8 mouse cellular contexts compared by ENCODE assay signal in the genomic region with DNA sequence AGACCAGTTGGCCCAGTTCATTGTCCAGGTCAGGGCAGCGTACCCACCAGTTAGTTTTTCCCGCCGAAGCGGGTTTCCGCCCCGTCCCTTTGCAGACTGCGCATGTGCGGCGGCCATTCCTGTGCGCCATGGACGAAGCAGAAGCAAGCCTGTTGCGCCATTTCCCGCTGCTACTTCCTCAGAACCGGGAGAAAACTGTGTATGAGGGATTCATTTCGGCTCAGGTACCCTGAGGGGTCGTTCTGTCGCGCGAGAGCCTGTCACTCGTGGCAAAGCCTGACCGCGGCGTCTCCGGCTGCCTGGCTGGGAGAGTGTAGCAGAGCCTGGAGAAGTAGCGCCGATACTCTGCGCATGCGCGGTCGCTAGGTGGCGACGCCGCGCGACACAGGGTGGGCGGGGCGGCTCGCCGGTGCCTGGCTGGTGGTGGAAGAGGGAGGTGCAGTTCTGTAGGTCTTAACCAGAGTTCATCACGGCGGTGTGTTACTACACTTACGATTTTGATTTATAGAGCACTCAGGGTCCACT. TPM values are rescaled to one million over a fixed set of nuclear protein-coding genes. Genes with fewer than 3 reads are reported as not detected.
DNase-seq lines count a peak whose midpoint lies in the region; ATAC-seq and TF ChIP-seq lines count a peak whose summit lies in the region.

No protein-coding gene starts in this region.

- H3K4me1 ChIP-seq in erythroblast, embryonic 14.5 days (ENCODE audit: control insufficient read depth): peaks cover 22% of the 10 kb centered on the region
- H3K4me1 ChIP-seq in heart, embryonic 11.5 days (ENCODE audit: control insufficient read depth, insufficient read depth, low read length): no peaks in the 10 kb centered on the region
- H3K4me1 ChIP-seq in kidney, embryonic 16.5 days (ENCODE audit: insufficient read depth, low read length): 0 out of 2 replicates have a peak, but pooled peaks cover 3% of the 10 kb centered on the region
- H3K4me1 ChIP-seq in liver, adult 2 months (ENCODE audit: control insufficient read depth, insufficient read depth, low read length): no peaks in the 10 kb centered on the region

- H3K36me3 ChIP-seq in C2C12 (ENCODE audit: control insufficient read depth, insufficient read depth) (no peaks in the 10 kb centered on the region), myocyte (ENCODE audit: control insufficient read depth, insufficient read depth) (no peaks in the 10 kb centered on the region)
- peaks cover 3% of the 10 kb centered on the region for H3K36me3 ChIP-seq in erythroblast, embryonic 14.5 days (ENCODE audit: control insufficient read depth)
- H3K36me3 ChIP-seq in heart, embryonic 11.5 days (ENCODE audit: control insufficient read depth, insufficient read depth, low read length): no peaks in the 10 kb centered on the region
- H3K36me3 ChIP-seq in kidney, embryonic 16.5 days (ENCODE audit: insufficient read depth, low read length): peaks cover 3% of the 10 kb centered on the region; the same call in 1 of the 2 replicates
- no peaks in the 10 kb centered on the region for H3K36me3 ChIP-seq in liver, adult 2 months (ENCODE audit: control insufficient read depth, insufficient read depth, low read length)
- no peaks in the 10 kb centered on the region for H3K36me3 ChIP-seq in splenic B cell, adult 2 months (ENCODE audit: control insufficient read depth, insufficient read depth, low read length, poor library complexity, severe bottlenecking)

- peak overlapping the region; percentile 88 for H3K27ac ChIP-seq in heart, embryonic 11.5 days (ENCODE audit: low read depth, low read length)
- peak overlapping the region; percentile 71 for H3K27ac ChIP-seq in kidney, embryonic 16.5 days (ENCODE audit: low read length)
- peak overlapping the region; percentile 92 for H3K27ac ChIP-seq in liver, adult 2 months (replicated peaks; ENCODE audit: insufficient read depth, low read depth, low read length)

- peak; percentile 32; the same call in 1 of the 2 replicates for TF ChIP-seq POLR2A in brain, embryonic 14.5 days (IDR thresholded peaks at IDR 0.05; ENCODE audit: borderline replicate concordance, extremely low read depth, insufficient read depth, insufficient read length, poor library complexity, severe bottlenecking)
- TF ChIP-seq POLR2A in liver, adult 2 months (IDR thresholded peaks at IDR 0.05; ENCODE audit: extremely low read depth, insufficient read depth, low read length): peak; percentile 49; the same call in 1 of the 2 replicates
- TF ChIP-seq POLR2A in myocyte (IDR thresholded peaks at IDR 0.05; ENCODE audit: insufficient read length, low read depth): peak; percentile 76

- WGBS in heart, embryonic 11.5 days (ENCODE audit: insufficient replicate concordance): under 1% methylated on average over 42 of the region's 42 CpGs
- WGBS in kidney, embryonic 16.5 days: under 1% methylated on average over 42 of the region's 42 CpGs
- WGBS in liver, adult 2 months: under 1% methylated on average over 42 of the region's 42 CpGs

- peak overlapping the region; percentile 90 for H3K9ac ChIP-seq in heart, embryonic 11.5 days (ENCODE audit: low read depth, low read length)
- peak overlapping the region; percentile 75 for H3K9ac ChIP-seq in kidney, embryonic 16.5 days (replicated peaks; ENCODE audit: low read length)
- peak overlapping the region; percentile 91 for H3K9ac ChIP-seq in liver, adult 2 months (ENCODE audit: low read depth, low read length)

- ATAC-seq in heart, embryonic 11.5 days (replicated peaks; ENCODE audit: insufficient number of reproducible peaks, low FRiP score, low TSS enrichment): peak; percentile 100
- ATAC-seq in kidney, embryonic 16.5 days (ENCODE audit: low FRiP score, low TSS enrichment): peak; percentile 100

- H3ac ChIP-seq in C2C12 (ENCODE audit: control insufficient read depth, insufficient read length, low read depth) (peak overlapping the region; percentile 76), myocyte (ENCODE audit: control insufficient read depth, insufficient read length) (peak overlapping the region; percentile 1)

- H3K27me3 ChIP-seq in C2C12 (ENCODE audit: control insufficient read depth, insufficient read depth, insufficient read length) (no peaks in the 10 kb centered on the region), myocyte (ENCODE audit: control insufficient read depth, insufficient read depth, insufficient read length) (no peaks in the 10 kb centered on the region)
- H3K27me3 ChIP-seq in erythroblast, embryonic 14.5 days (ENCODE audit: control insufficient read depth): peaks cover 3% of the 10 kb centered on the region
- H3K27me3 ChIP-seq in heart, embryonic 11.5 days (ENCODE audit: control insufficient read depth, insufficient read depth, low read length): no peaks in the 10 kb centered on the region
- H3K27me3 ChIP-seq in kidney, embryonic 16.5 days (ENCODE audit: insufficient read depth, low read length): no peaks in the 10 kb centered on the region
- H3K27me3 ChIP-seq in liver, adult 2 months (ENCODE audit: control insufficient read depth, insufficient read depth, low read length): no peaks in the 10 kb centered on the region
- no peaks in the 10 kb centered on the region for H3K27me3 ChIP-seq in splenic B cell, adult 2 months (ENCODE audit: control insufficient read depth, insufficient read depth, low read length, poor library complexity, severe bottlenecking)

- H3K79me3 ChIP-seq in C2C12 (ENCODE audit: low read depth): no peaks in the 10 kb centered on the region

- DNase-seq in brain, embryonic 14.5 days (ENCODE audit: low read depth): peak; percentile 97
- DNase-seq in liver, adult 2 months (ENCODE audit: extremely low read depth, low read depth, low spot score): peak; percentile 81
- peak; percentile 97 for DNase-seq in splenic B cell, adult 2 months (ENCODE audit: low read depth, low spot score)

- H3K4me3 ChIP-seq in C2C12 (ENCODE audit: insufficient read depth, poor library complexity, severe bottlenecking) (peak overlapping the region; percentile 41), myocyte (peak overlapping the region; percentile 45)
- H3K4me3 ChIP-seq in erythroblast, embryonic 14.5 days (replicated peaks): peak overlapping the region; percentile 95
- peak overlapping the region; percentile 69 for H3K4me3 ChIP-seq in heart, embryonic 11.5 days (ENCODE audit: low read depth, low read length)
- peak overlapping the region; percentile 57 for H3K4me3 ChIP-seq in kidney, embryonic 16.5 days (ENCODE audit: low read length)
- H3K4me3 ChIP-seq in liver, adult 2 months (ENCODE audit: insufficient read depth, low read depth, low read length): peak overlapping the region; percentile 84

- H3K79me2 ChIP-seq in C2C12 (ENCODE audit: control insufficient read depth, insufficient read depth) (no peaks in the 10 kb centered on the region), myocyte (ENCODE audit: control insufficient read depth, insufficient read depth) (no peaks in the 10 kb centered on the region)
- peaks cover 3% of the 10 kb centered on the region; the same call in 1 of the 2 replicates for H3K79me2 ChIP-seq in liver, adult 2 months (ENCODE audit: control insufficient read depth, insufficient read depth, low read length)

- H3K4me2 ChIP-seq in heart, embryonic 11.5 days: peak overlapping the region; percentile 71
- peak overlapping the region; percentile 71 for H3K4me2 ChIP-seq in kidney, embryonic 16.5 days (replicated peaks; ENCODE audit: low read depth, low read length)
- H3K4me2 ChIP-seq in myocyte (ENCODE audit: low read depth): peak overlapping the region; percentile 75

- no peaks in the 10 kb centered on the region for H3K9me3 ChIP-seq in erythroblast, embryonic 14.5 days (ENCODE audit: control insufficient read depth, low read length)
- H3K9me3 ChIP-seq in heart, embryonic 11.5 days (replicated peaks; ENCODE audit: control insufficient read depth, low read length): no peaks in the 10 kb centered on the region
- no peaks in the 10 kb centered on the region for H3K9me3 ChIP-seq in kidney, embryonic 16.5 days (ENCODE audit: low read length)

- TF ChIP-seq CTCF in C2C12 (IDR thresholded peaks at IDR 0.05; ENCODE audit: control insufficient read depth, insufficient read depth, insufficient read length): no peak
- peak; percentile 54 for TF ChIP-seq CTCF in brain, embryonic 14.5 days (IDR thresholded peaks at IDR 0.05; ENCODE audit: borderline replicate concordance, extremely low read depth, insufficient read depth, insufficient read length)
- TF ChIP-seq CTCF in liver, adult 2 months (IDR thresholded peaks at IDR 0.05; ENCODE audit: low read depth, low read length): peak; percentile 56

TF ChIP-seq in C2C12, 6 proteins besides CTCF, POLR2A, EP300 and RAD21:
- no peak for TF ChIP-seq MYOG (IDR thresholded peaks at IDR 0.05; ENCODE audit: control insufficient read depth, extremely low read depth, insufficient read length)
- TF ChIP-seq MAX (IDR thresholded peaks at IDR 0.05): peak; percentile 96

TF ChIP-seq in myocyte, 11 proteins besides CTCF, POLR2A, EP300 and RAD21:
- peak; percentile 89 for TF ChIP-seq E2F4 (IDR thresholded peaks at IDR 0.05; ENCODE audit: insufficient read depth)
- no peak for TF ChIP-seq MAX (IDR thresholded peaks at IDR 0.05; ENCODE audit: low read depth)
- TF ChIP-seq USF1 (IDR thresholded peaks at IDR 0.05; ENCODE audit: low read depth): no peak
- no peak for TF ChIP-seq SRF (IDR thresholded peaks at IDR 0.05; ENCODE audit: control insufficient read depth, insufficient read length, low read depth)
- TF ChIP-seq REST (IDR thresholded peaks at IDR 0.05; ENCODE audit: insufficient read depth, insufficient read length): no peak
- no peak for TF ChIP-seq MYOG (IDR thresholded peaks at IDR 0.05; ENCODE audit: control insufficient read depth in 1 of 3, insufficient read depth in 1 of 3, insufficient read length in 2 of 3, low read depth in 2 of 3)
- TF ChIP-seq MYOD1 (IDR thresholded peaks at IDR 0.05; ENCODE audit: control insufficient read depth in 1 of 3, insufficient read length in 2 of 3, low read depth in 2 of 3): peak in 1 of 3 experiments; percentile 2
- TF ChIP-seq CEBPB (IDR thresholded peaks at IDR 0.05; ENCODE audit: insufficient read depth, poor library complexity, severe bottlenecking): peak; percentile 53; the same call in 1 of the 2 replicates
- TF ChIP-seq TCF12 (IDR thresholded peaks at IDR 0.05; ENCODE audit: insufficient read depth, poor library complexity, severe bottlenecking): no peak
- peak; percentile 68 for TF ChIP-seq POLR2AphosphoS2 (IDR thresholded peaks at IDR 0.05; ENCODE audit: insufficient read length, low read depth)
- no peak for TF ChIP-seq TCF3 (IDR thresholded peaks at IDR 0.05; ENCODE audit: insufficient read length, low read depth)

RNA-seq across cellular contexts. Expression of gene Fancl, which starts 1.2 kb away (rescaled TPM):
- 11.2 TPM for polyA plus RNA-seq in C2C12 (2012; fragmentation: generic; extraction: Trizol)
- polyA plus RNA-seq in brain, embryonic 14.5 days (2012; rRNA removed): 9.1 and 10.3 TPM in 2 replicates
- polyA plus RNA-seq in erythroblast, embryonic 14.5 days (2012): 0.14 and 0.26 TPM in 2 replicates
- polyA plus RNA-seq in heart, embryonic 11.5 days (2014; fragmentation: Nextera tagmentation; extraction: Ambion mirVana): 24.9 and 26.4 TPM in 2 replicates
- polyA plus RNA-seq in kidney, embryonic 16.5 days (2015; fragmentation: Nextera tagmentation; extraction: Ambion mirVana): 25.1 and 29.9 TPM in 2 replicates
- 10.0 and 10.7 TPM in 2 replicates for total RNA-seq in liver, adult 2 months (2014; rRNA removed)
- 1.2 and 1.7 TPM in 2 replicates for polyA plus RNA-seq in liver, adult 2 months (2012; rRNA removed)
- polyA plus RNA-seq in myocyte (2012; fragmentation: generic; extraction: Trizol): 9.8 TPM

Comparison
In these comparisons a context has a peak if more than half of its experiments do, and no peak if none do; other contexts are left out.
1. Peak in every context shown above with its lines: DNase-seq, ATAC-seq, H3K4me3 ChIP-seq and H3K27ac ChIP-seq.
2. H3K4me3 ChIP-seq: peak in every context shown above with its lines; median percentile 95 in erythroblast, embryonic 14.5 days; 84 in liver, adult 2 months; 69 in heart, embryonic 11.5 days; 57 in kidney, embryonic 16.5 days; 45 in myocyte; 41 in C2C12.